Mouse (Mus musculus): ENCODE data around the gene Rmi1. TPM values are rescaled to one million over a fixed set of nuclear protein-coding genes. Genes with fewer than 3 reads are reported as not detected.

Rmi1 gene
- total and polyA plus RNA-seq, 3 experiments: 15.5 to 21.4 TPM; not detected in 1

- no peaks in the 10 kb centered on the region for H3K36me3 ChIP-seq (ENCODE audit: control insufficient read depth in 1 of 2, insufficient read depth in 2 of 2, low read length in 2 of 2)
- TF ChIP-seq ZKSCAN1 (IDR thresholded peaks at IDR 0.05; ENCODE audit: low read depth, low read length): no peak
- no peak for TF ChIP-seq ZNF384 (IDR thresholded peaks at IDR 0.05; ENCODE audit: low read depth, low read length)
- TF ChIP-seq MYB (IDR thresholded peaks at IDR 0.05; ENCODE audit: low read depth, low read length): no peak
- no peak for TF ChIP-seq POLR2A (IDR thresholded peaks at IDR 0.05; ENCODE audit: control insufficient read depth in 1 of 2, insufficient read depth in 1 of 2, low read depth in 1 of 2, low read length in 2 of 2, poor library complexity in 1 of 2)
- TF ChIP-seq SMC3 (IDR thresholded peaks at IDR 0.05; ENCODE audit: low read depth, low read length): no peak
- TF ChIP-seq SIN3A (IDR thresholded peaks at IDR 0.05; ENCODE audit: low read length): no peak
- TF ChIP-seq ZMIZ1 (IDR thresholded peaks at IDR 0.05; ENCODE audit: low read depth, low read length): no peak
- TF ChIP-seq USF1 (IDR thresholded peaks at IDR 0.05; ENCODE audit: low read depth, low read length): no peak
- no peak for TF ChIP-seq ETS1 (IDR thresholded peaks at IDR 0.05; ENCODE audit: low read depth, low read length)
- no peak for TF ChIP-seq CTCF (IDR thresholded peaks at IDR 0.05 in 2 of 3, conservative IDR thresholded peaks at IDR 0.05 in 1 of 3; ENCODE audit: control insufficient read depth in 1 of 3, insufficient read depth in 1 of 3, low read depth in 2 of 3, low read length in 3 of 3, poor library complexity in 1 of 3, severe bottlenecking in 1 of 3)
- TF ChIP-seq CHD2 (IDR thresholded peaks at IDR 0.05; ENCODE audit: low read length): no peak
- TF ChIP-seq ZC3H11A (IDR thresholded peaks at IDR 0.05; ENCODE audit: low read depth, low read length): no peak
- TF ChIP-seq MEF2A (IDR thresholded peaks at IDR 0.05; ENCODE audit: extremely low read depth, insufficient replicate concordance, low read depth, low read length, poor library complexity, severe bottlenecking): no peak
- TF ChIP-seq TCF12 (IDR thresholded peaks at IDR 0.05; ENCODE audit: low read depth, low read length): no peak
- TF ChIP-seq KAT2A (conservative IDR thresholded peaks at IDR 0.05; ENCODE audit: low read depth, low read length): no peak
- TF ChIP-seq NELFE (IDR thresholded peaks at IDR 0.05; ENCODE audit: low read depth, low read length): no peak
- H3K9me3 ChIP-seq (replicated peaks; ENCODE audit: insufficient read depth, low read length): no peaks in the 10 kb centered on the region
- H3K4me3 ChIP-seq (ENCODE audit: control insufficient read depth in 1 of 2, insufficient read depth in 1 of 2, low read depth in 2 of 2, low read length in 2 of 2): no peak overlapping the region
- no peaks in the 10 kb centered on the region for H3K4me1 ChIP-seq (ENCODE audit: control insufficient read depth in 1 of 2, insufficient read depth in 2 of 2, low read length in 2 of 2)
- H3K79me2 ChIP-seq (ENCODE audit: control insufficient read depth, insufficient read depth, low read length, poor library complexity): no peaks in the 10 kb centered on the region
- H3K27me3 ChIP-seq (ENCODE audit: control insufficient read depth in 1 of 2, insufficient read depth in 2 of 2, low read length in 2 of 2): no peaks in the 10 kb centered on the region
- no peak overlapping the region for H3K27ac ChIP-seq (ENCODE audit: control insufficient read depth, low read depth, low read length)
- no peak overlapping the region for H3K9ac ChIP-seq (ENCODE audit: control insufficient read depth, low read depth, low read length, poor library complexity, severe bottlenecking)
- DNase-seq (ENCODE audit: low read depth, low spot score): no peak
Measured at GRCm38 (mm10) chr13:58415838-58416237, 13.8 kb downstream of the Rmi1 start.

DNA sequence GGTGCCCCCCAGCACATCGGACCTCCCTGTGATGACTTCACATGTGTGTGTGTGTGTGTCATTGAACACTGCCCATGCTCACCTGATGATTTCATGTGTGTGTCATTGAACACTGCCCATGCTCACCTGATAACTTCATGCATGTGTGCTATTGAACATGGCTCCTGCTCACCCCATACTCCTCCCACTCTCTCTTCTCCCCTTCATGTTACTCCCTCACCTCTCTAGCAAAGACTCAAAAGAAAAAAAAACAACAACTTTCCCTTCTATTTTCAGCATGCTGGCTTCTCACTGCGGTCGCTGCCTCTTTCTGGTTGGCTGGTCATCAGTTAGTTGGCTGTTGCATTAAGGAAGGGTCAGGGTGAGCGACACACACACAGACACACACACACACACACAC is 16.6 kb downstream of the Rmi1 start:
- DNase-seq (ENCODE audit: low read depth, low spot score): no peak
- H3K79me2 ChIP-seq (ENCODE audit: control insufficient read depth, insufficient read depth, low read length, poor library complexity): no peaks in the 10 kb centered on the region
- no peaks in the 10 kb centered on the region for H3K4me1 ChIP-seq (ENCODE audit: control insufficient read depth in 1 of 2, insufficient read depth in 2 of 2, low read length in 2 of 2)
- H3K27ac ChIP-seq (ENCODE audit: control insufficient read depth, low read depth, low read length): no peak overlapping the region
- H3K9ac ChIP-seq (ENCODE audit: control insufficient read depth, low read depth, low read length, poor library complexity, severe bottlenecking): no peak overlapping the region
- H3K27me3 ChIP-seq (ENCODE audit: control insufficient read depth in 1 of 2, insufficient read depth in 2 of 2, low read length in 2 of 2): no peaks in the 10 kb centered on the region
- no peak overlapping the region for H3K4me3 ChIP-seq (ENCODE audit: control insufficient read depth in 1 of 2, insufficient read depth in 1 of 2, low read depth in 2 of 2, low read length in 2 of 2)
- H3K36me3 ChIP-seq (ENCODE audit: control insufficient read depth in 1 of 2, insufficient read depth in 2 of 2, low read length in 2 of 2): no peaks in the 10 kb centered on the region
- TF ChIP-seq HCFC1 (IDR thresholded peaks at IDR 0.05; ENCODE audit: low read depth, low read length) (no peak), MAZ (IDR thresholded peaks at IDR 0.05; ENCODE audit: low read depth, low read length) (no peak), NELFE (IDR thresholded peaks at IDR 0.05; ENCODE audit: low read depth, low read length) (no peak), CHD1 (IDR thresholded peaks at IDR 0.05; ENCODE audit: low read depth, low read length) (no peak), ELF1 (IDR thresholded peaks at IDR 0.05; ENCODE audit: low read depth, low read length) (no peak), MYC (IDR thresholded peaks at IDR 0.05; ENCODE audit: low read depth, low read length) (no peak), SMC3 (IDR thresholded peaks at IDR 0.05; ENCODE audit: low read depth, low read length) (no peak), POLR2AphosphoS2 (IDR thresholded peaks at IDR 0.05; ENCODE audit: low read length) (no peak), MYB (IDR thresholded peaks at IDR 0.05; ENCODE audit: low read depth, low read length) (no peak), USF1 (IDR thresholded peaks at IDR 0.05; ENCODE audit: low read depth, low read length) (no peak), E2F4 (IDR thresholded peaks at IDR 0.05; ENCODE audit: borderline replicate concordance, low read depth, low read length) (no peak), ETS1 (IDR thresholded peaks at IDR 0.05; ENCODE audit: low read depth, low read length) (no peak)
- no peaks in the 10 kb centered on the region for H3K9me3 ChIP-seq (replicated peaks; ENCODE audit: insufficient read depth, low read length)

All from MEL (cell line).